Mouse (Mus musculus) ovary, postnatal 14 days (tissue): ENCODE measurements around the gene Tacc3.

Experiments
- DNase-seq: peaks from one replicate; pipeline ENCODE4 v3.0.0; 2022; ENCODE audit warnings: low spot score

Tacc3 gene

DNA sequence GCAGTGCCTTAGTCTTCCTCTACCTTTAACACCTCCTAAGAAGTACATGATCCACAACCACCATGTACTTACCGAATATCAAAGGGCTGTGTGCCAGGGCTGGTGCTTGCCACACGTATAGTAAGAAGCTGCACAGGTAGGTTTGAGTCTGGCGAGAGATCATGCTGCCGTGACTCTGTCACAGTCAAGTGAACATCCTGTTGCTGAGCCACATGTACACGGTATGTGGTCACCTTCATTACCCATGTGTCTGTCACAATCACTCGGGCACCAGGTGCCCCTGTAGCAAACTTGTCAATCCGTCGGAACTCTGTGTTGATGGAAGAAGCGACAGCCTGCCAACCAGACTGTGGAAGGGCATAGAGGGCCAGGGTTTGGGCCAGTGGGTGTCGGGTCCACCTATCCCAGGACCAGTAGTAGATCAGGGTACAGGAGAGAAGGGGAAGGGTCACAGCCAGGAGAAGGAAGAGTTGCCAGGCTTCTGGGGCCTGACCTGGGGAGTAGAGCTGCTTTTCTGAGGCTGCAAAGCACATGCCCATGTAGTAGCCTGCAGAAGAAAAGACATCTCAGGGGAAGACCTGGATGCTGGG, 2.6 kb upstream of the Tacc3 start:
- DNase-seq = no peak

DNA sequence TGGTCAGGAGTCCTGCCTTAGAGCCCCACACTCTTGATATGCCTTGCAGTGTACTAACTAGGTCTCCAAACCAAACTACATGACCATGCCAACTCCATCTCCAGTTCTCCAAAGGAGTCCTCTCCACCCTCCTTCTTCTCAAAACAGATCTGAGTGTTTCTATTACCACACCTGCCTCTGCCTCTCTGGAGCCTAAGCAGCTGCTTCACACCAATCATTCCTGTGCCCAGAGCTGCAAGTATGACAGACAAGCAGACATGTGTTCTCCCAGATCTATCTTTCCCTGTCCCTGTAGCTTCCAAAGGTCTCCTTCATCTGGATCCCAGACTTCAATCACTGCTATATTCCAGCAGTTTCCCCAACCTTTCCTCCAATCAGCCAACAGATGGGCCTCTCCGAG, 1.2 kb upstream of the Tacc3 start:
- DNase-seq = no peak

DNA sequence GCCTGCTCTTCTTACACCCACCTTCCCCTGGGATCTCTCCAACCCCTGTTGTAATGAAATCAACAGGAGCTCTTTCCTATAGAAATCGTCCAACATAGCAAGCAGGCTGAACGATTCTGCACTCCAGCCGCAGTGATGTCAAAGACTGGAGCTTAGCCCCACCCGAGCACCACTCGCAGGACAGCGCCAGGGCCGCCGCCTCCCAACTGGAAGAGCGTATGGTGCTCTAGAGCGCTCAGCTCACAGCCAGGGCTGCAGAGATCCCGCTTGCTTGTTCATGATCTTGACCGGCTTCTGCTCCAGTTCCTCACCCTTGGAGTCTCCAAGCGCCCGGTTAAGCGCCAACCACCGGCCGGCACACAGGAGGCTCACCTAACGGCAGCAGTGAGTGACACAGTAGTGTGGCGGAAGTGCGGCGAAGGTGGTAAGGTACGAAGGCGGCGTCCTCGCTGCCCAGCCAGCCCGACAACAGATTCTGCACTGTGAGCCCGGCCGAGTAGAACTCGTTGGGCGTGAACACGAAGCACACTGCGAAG, 609 bp upstream of the Tacc3 start:
- no peak for DNase-seq

DNA sequence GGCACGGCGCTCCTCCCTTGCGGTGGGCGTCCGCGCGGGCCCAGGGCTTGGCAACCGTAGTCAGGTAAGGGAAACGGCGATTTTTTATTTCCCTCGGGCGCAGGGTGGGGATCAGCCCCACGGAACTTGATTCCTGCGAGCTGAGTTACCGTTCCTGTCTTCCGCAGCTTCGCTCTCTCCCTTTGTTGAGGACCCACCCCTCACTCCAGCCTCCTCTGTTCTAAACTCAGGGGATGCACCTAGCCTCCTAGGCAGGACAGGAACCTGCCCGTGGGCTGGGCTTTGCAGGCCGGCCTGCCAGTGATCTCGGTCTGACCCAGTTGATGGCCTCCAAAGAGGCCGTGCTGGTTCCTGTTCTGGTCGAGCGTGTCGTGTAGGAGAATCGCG, 729 bp downstream of the Tacc3 start:
- no peak for DNase-seq

DNA sequence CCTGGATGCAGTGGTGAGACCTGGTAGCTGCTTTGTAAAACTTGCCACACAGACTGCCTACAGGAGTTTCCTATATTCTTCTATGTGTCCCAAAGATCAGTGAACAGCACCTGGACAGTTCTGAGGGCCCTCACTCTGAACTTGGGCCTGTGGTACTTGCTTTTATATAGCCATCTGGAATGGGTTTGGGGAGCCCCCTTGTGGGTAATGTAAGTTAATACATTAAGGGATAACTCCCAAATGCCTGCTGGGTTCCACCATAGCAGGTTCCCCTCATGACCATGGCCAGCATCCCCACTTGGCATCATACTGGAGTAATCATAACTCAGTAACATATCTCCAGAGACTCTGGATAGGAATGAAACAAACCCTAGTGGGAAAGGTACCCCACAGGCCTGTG, 10.3 kb downstream of the Tacc3 start:
- no peak for DNase-seq

DNA sequence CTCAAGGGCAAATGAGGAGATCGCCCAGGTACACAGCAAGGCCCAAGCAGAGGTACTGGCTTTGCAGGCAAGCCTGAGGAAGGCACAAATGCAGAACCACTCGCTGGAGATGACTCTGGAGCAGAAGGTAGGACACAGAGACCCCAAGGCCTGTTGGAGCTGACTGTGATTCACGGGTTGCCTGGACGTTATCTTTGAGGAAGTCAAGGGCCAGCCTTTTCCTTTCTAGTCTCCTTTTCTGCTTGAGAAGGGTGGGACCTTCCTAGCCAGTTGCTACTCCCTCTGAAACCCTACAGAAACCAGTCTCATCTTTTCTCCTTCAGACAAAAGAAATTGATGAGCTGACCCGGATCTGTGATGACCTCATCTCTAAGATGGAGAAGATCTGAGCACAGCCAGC, 13.7 kb downstream of the Tacc3 start:
- no peak for DNase-seq

DNA sequence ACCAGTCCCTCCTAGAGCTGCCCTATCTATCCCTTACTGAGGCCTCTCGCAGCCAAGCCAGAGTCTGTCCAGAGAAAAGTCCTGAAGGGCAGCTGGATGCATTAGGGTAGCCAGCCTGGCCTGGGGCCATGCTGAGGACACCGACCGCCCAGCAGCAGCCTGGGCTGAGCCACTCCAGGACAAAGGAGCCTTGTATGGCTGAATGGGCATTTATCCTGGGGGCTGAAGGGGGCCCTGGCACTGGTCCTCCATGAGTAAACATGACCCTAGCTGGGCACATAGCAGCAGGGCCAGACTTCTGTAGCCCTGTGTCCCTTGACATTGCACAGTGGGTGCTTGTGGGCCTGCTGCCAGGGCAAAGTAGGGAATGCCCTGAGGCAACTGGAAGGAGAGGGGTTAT, 16.5 kb downstream of the Tacc3 start:
- no peak for DNase-seq

DNA sequence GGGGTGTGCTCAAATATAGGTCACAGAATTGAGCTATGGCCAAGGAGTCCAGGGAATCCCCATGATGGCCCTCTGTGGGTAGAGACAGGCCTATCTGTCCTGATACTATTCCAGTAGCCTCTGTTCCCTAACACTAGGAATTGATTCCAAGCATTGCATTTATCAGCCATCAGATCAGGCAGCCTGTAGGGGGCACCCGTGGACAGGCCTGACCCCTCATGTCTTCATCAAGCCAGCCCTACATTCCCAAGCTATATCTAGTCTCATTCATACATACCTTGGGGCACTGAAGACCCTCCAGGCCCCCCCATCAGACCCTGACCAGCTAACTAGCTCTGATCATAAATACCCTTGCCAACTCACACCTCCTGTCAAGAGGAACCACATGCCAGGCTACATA, 18.0 kb downstream of the Tacc3 start:
- DNase-seq = no peak

DNA sequence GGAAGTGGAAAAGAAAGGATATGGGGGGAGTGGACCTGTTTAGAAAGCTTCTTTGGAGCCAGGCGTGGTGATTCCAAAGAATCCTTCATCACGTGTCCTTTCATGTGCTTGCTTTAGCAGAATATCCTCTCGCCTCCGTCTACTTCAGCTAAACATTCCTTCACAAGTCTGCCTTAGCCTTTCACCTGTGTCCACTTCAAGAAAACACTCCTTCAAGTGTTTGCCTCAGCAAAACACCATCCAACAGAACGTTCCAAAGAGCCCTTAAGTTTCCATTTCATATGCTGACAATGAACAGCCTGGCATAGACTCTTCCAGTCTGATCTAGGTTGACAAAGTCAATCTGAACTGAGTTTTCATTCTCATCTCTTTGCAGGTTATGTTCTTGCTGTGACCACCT, 20.3 kb downstream of the Tacc3 start:
- DNase-seq = no peak

DNA sequence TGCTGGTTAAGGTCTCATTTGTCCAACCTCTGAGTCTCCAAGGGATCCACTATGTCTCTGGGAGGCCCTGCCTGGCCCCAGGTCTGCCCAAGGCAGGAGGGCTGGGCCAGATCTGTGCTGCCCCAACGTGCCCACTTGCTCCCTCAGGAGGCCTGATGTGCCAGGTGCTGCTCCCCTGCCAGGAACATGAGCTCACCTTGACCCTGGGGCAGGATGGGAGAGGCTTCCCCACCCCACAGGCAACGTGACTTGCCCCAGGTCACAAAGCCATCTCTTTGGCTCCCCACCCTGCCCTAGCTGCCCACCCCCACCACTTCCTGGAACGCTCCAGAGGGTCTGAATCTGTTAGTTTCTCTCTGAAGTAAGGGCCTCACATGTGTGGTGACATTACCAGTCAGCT, 23.1 kb downstream of the Tacc3 start:
- no peak for DNase-seq

DNA sequence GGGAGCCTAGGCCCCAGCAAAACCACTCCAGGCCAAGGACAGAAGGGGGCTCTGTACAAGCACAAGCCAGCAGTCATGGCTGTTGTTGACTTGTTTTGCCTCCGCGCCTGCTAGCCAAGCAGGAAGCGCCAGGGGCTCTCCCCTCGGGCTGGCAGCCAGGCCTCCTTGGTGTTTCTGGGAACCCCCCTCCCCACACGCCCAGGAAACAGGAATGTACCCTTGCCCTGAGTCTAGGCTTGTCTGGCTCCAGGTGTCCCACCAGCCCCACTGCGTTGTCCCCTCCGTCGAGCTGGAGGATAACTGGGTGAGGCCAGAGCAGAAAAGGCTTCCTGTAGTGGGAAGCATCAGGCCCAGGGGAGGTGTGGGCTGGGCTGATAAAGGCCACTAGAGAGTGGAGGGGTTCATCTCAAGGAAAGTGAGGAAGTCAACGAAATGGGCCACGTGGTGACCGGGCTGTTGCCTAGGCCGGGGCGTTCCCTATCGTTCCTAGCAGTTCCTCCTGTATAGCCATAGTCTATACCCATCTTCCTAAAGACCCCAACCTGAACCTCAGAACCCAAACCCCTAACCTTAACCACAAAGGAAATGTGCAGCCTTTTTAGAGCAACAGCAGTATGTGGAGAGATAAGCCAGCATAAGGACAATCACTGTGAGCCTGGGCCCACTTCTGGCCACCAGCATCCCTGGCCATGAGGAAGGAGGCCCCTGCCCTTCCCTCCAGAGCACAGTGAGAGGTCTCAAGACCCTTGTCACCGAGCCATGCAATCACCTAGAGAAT, 23.9 kb downstream of the Tacc3 start:
- no peak for DNase-seq

DNA sequence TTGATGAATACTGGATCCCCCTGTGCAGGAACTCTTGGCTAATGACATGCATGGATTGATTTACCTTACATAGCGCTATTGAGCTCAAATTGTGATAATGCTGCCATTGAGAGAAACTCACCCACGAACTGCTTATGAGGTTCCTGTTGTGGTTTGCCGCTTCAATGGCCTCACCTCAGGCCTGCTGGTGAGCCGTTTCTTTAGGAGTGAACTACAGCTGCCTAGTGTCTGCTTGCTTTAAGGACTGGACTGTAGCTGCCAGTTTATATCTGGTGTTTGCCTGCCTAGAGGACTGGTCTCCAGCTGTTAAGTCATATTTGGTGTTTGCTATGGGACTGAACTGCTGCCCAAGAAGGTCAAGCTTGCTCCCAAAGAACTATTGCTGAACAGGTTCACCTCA, 25.0 kb downstream of the Tacc3 start:
- no peak for DNase-seq

DNA sequence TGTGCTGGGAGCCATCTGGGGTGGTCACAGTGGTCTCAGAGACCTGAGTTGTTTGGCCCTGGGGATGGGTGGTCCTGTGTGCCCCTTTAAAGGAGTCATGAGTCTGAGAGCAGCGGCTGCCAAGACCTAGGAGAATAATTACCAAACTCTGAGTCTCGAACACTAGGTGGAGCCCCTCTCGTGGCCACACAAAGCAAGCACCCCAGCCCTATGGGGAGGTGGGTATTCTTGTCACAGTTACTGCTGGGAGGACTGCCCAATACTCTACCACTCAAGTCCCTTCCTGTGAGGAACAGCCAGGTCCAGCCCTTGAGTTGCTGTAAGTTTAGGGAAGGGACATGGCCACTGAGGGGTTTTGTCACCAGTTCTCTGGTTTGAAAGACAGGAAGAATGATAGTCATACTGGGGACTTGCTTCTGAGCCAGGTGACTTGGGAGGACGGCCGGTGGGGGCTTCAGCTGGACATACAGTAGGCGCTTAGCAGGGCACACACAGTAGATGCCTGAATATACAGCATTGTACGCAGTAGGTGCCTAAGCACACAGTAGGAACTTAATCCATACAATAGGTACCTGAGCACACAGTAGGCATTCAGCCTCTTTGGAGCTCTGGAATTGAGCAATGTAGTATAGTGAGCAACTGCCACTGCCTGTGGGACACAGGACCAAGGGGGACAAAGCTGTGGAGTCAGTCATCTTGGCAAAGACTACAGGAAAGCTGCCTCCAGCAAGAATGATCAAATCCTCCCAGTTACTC, 26.1 kb downstream of the Tacc3 start:
- DNase-seq = no peak

DNA sequence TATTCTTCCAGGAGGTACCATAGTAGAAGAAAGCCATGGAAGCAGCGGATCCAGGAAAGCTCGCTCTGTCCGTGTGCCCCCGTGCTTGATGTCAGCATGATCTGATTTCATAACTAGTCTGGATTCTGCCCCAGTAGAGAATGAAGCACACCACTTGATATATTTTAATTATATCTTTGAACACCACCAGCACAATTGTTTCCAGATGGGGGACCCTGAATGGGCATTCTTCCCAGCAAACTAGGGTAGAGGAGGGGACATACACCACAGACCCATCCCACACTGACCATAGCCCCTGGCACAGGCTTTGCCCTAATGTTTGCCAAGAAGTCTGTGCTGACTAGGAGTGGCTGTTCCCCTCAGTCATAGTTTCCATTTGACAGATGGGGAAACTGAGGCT, 27.0 kb downstream of the Tacc3 start:
- no peak for DNase-seq

DNA sequence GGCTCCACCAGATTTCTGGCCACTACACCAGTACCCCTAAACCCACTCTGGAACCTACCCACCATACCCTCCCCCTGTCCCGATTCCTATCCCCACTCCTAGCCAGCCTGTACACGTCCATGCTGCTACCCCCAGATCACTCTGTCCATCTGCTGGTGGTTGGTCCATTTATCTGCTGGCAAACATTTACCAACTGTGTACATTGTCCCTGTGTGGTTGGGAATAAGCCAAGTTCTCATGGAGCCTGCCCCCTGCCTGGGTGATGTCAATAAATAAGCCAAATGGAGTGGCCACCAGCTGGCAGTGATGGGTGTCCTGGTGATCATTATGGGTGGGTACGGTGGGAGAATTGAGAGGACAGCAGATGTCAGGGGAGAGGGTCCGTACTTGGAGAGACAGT, 29.2 kb downstream of the Tacc3 start:
- no peak for DNase-seq

DNA sequence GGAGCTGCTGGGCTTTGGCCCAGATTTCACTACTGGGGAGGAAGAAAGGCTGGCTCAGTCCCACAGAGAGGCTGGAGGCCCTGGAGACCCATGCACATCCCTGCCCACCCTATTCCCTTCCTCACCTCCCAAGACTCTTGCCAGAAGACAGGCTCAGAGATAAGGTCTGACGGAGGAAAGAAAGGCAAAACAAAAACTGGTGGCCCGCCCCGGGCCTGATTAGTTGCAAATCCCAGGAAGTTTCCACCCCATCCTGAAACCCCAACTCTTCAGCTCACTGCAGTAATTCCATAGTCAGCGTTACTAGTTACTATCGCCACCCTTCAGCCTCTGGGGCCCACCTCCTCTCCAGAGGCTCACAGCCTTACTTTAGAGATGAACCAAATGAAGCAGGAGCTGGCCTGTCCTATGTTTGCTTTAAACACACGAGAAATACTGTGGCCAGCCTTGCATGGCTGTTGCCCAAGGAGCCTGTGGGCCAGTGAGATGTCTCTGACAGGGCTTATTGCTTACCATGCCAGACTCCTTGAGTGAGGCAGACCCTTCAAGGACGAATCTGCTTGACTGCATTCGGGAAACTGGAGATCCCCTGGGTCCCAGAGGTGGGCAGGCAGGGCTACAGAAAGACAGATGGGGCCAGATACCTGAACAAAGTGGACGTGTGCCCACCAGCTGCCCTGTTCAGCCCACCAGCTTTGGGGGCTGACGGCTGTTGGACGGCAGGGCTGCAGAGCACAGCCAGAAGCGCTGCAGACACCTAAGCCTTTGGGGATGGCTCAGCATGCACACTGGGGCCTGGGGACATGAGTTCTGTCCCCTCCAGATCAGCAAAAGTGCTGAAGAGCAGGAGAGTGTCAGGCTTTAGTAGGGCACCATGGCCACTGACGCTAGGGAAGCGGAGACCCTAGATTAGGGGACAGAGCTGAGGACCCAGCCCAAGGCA, 30.6 kb downstream of the Tacc3 start:
- no peak for DNase-seq

DNA sequence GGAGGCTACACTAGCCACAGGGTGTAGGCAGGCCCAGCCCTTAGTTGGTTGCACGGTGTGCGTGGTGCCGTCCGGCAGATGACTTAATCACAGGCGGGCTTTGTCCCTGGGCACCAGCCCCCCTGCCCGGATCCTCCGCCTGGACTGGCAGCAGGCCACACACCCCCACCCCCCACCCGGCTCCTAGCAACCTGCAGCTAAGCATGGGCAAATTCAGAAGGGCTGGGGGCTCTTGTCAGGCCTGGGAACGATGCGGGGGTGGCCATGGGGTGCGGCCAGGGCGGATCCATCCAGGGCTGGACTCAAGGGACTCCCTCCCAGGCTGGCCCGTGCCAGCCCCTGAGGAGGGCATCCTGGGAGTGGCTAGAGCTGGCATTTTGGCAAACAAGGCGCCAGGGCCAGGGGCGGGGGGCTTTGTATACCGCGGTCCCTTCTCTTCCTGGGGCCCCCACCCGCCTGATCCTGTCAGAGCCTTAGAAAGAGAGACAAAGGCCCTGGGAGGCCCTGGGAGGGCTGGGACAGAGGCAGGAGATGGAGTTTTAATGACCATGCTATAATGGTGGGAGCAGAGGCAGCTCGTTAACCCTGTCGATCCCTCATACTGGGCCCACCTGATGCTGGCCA, 31.4 kb downstream of the Tacc3 start:
- DNase-seq = no peak

DNA sequence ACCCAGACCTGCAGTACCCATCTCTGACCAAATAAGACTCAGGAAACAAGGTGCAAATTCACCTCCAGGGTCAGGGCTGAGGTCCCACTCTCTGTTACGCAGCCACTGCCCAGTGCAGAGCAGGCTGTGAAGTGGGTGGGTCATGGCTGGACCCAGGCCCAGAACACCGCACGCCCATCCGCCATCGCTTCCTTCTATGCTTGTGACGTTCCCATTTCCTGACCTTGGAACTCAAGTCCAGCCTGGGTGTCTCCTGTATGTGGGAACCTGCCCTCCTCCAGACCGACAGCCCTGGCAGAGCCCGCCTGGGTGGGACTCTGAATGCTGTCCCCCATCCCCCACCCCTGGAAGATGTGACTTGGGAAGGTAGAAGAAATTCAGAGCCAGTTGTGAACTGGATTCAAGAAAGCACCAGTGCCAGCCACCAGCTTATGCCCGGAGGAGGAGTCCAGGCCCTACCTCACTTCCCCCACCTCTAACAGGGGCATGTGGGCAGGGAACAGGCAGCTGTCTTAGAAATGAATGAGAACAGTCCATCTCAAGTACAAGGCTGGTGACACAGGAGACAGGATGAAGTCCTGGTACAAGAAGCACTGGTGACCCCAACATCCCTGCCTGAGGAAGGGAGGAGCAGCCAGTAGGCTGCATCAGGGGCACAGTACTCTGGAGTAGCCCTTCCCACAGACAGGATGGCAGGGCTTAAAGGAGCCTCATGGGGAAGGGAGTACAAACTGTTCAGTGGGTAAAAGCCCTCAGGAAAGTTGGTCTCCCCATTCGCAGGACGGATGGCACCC, 32.1 kb downstream of the Tacc3 start:
- DNase-seq = no peak

DNA sequence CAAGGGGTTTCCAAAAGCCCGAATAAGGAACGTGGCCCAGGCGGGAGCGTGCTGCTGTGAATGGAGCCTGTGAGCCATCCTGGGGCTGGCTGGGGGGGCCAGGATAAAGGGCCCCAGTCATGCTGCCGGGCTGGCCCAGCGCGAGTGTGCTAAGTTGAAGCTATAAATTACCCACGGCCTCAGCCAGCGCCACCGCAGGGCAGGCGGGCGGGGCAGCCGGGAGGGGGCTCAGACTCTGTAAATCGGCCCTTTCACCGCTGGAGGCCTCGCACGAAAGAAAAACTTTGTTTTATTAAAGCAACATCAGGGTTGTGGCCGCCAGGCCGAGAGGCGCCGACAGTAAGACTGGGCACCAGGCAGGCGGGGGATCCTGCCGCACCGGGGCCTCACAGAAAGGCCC, 34.5 kb downstream of the Tacc3 start:
- DNase-seq = no peak

DNA sequence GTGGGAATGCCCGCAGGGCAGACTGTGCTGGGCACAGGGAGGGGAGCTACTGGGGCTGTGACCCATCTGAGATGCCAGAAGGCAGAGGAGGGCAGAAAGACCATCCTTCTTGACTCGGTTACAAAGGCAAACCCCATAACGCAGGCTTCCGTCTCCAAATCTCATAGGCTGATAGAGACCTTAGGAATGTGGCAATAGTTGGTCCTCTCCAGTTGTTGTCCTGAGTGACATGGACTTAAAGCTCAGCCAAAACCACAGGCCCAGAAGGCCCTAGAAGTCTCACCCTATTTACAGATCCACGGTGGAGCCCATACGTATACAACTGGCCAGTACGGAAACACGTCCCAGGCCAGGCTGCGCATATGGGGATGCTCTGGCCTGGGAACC, 36.5 kb downstream of the Tacc3 start:
- DNase-seq = no peak
